Mouse (Mus musculus) thymus, postnatal 25 days (tissue): Measurements from ENCODE around the gene Gltpd2.
A peak's percentile ranks its signal among the peaks of the same experiment; 100 is the strongest.
"Not testable (repeated sequence)": the region's sequence is repeated elsewhere in the genome, so short reads cannot be mapped to it uniquely, and the experiment has no call there.

Experiments used
- DNase-seq: peaks from one replicate; pipeline ENCODE4 v3.0.0; 2022

Gltpd2 gene

DNA sequence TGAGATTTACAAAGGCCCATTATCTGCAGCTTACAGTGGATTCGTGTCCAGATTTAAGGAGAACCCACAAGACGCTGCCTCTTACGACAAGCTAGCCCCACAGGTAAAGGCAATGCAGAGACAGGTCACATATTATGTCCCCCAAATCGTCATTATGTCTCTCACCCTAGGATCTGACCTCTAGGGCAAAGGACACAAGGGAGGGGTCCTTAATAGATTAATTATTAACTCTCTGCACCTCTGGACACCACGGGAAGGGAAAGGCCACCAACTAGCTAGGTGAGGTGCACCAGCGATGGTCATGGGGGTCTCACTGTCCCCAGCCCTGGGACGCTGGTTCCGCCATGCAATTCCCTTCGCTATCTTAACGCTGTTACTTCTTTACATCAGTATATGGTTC, at the start of gene Gltpd2:
Gene Gltpd2 (plus strand): TSS at position 274 of the 400 bp plus-strand sequence.
- no peak for DNase-seq

DNA sequence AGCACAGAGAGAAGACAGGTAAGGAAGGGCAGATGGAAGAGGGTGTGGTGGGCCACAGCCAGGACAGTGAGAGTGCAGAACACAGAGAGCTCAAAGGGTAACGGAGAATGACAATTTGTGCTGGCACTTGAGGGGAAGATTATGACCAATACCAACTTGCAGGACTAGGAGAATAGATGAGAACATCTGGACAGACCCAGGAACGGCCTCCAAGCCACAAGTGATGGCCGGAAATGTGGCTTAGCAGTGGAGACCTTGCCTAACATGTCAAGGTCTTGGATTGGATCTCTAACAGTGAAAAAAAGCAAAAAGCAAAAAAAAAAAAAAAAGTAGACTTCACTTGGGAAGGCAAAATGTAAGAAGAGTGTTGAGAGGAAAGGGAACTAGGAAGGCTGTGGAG, 49.2 kb upstream of the Gltpd2 start:
- no peak for DNase-seq

DNA sequence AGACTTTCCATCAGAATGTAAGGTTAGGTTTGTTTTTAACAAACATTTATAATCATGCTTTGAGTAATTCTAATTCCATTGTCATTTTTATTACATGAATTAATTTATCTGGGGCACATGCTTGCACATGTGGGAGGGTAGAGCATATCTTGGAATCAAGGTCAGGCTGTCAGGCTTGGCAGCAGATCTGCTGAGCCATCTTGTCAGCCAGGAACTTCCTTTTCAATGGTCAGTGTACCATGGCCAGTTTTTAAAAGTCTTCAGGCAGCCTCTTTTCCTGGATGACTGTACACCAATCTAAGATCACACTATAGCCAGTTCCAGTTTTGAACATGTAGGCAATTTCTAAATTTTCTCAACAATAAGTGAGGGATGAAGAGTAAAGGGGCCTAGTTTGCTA, 46.3 kb upstream of the Gltpd2 start:
- no peak for DNase-seq

DNA sequence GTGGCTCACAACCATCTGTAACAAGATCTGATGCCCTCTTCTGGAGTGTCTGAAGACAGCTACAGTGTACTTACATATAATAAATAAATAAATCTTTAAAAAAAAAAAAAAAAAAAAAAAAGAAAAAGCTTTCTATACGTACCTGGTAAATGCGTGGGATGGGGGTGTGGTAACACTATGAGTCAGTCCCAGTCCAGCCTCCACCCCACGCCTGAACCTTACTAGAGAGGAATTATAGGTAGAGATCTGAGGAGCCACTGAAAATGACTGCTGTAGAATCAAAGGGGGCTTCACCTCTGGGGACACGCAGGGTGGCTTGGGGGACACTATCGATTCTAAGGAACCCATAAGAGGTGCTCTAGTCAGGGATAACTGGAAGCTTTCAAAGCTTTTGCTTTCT, 45.7 kb upstream of the Gltpd2 start:
- not testable (repeated sequence) for DNase-seq

DNA sequence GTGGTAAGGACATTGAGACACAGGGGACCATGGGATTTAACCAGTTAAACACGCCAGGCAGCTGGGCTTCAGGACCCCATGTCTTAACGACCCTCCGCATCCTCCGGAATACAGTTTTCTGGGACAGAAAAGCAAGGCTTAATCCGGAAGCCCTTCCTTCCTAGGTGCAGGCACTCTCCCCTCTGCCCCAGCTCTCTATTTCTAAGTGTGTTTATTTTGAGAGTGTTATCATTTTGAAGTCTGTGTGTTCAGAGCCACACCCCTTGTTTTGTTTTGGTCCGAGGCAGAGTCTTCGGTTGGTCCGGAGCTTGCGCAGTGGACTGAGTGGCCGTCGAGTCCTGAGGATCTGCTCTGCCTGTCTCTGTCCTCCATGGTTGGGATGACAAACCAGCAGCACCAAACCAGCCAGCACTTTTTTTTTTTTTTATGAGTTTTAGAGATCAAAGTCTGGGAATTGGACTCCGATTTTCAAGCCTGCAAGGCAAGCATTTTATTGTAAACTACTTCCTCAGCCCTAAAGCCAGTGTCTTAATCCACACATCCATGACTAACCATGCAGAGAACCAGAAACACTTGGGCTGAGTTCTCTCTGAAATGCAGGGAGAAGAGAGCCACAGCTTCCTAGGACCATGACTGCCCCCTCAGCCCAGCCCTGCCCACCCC, 44.0 kb upstream of the Gltpd2 start:
- DNase-seq = no peak

DNA sequence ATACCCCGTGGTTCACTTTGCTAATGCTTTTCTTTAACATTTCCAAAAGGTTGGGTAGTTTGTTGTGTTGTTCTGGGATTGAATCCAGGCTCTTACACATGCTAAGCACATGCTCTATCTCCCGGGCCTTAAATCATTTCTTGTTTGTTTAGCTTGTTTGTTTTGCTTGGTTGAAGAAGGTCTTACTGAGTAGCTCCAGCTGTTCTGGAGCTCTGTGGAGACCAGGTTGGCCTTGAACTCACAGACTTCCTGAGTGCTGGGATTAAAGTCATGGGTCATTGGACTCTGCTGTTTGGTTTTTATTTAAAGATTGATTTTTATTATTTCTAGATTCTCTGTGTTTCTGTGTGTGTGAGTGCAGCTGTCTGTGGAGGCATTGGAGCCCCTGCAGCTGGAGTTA, 33.5 kb upstream of the Gltpd2 start:
- no peak for DNase-seq

DNA sequence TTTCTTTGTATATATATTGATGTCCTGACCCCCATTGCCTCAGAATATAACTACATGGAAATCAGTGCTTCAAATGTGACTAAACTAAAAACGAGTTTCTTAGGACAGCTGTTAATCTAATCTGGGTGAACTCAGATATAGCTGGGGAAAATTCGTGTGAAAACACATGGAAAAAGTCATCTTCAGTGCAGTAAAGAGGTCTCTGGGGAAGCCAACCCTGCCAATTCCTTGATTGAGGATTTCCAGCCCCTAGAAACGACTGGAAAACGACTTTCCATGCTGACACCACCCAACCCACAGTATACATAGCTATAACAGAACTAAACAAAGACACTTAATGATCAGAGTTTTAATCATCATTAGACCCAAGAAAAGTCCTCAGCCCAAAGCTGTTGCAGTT, 31.2 kb upstream of the Gltpd2 start:
- no peak for DNase-seq

DNA sequence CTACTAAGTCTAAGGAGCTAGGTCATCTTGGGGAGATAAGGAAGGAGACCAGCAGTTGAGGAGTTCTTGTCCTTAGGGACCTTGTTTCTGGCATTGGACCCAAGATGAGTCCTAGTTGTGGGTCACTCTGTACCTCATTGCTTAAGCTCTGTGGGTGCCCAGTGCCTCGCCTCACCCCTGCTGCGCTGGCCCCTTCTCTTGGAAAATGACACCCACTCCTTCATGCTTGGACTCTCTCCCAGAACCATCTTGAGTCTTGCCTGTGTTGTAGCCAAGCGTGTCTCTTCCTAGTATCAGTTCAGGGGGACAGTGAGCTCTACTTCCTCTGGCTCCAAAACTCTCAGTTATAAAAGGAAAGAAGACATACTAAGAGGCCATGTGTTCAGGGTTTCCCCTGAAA, 29.9 kb upstream of the Gltpd2 start:
- no peak for DNase-seq

DNA sequence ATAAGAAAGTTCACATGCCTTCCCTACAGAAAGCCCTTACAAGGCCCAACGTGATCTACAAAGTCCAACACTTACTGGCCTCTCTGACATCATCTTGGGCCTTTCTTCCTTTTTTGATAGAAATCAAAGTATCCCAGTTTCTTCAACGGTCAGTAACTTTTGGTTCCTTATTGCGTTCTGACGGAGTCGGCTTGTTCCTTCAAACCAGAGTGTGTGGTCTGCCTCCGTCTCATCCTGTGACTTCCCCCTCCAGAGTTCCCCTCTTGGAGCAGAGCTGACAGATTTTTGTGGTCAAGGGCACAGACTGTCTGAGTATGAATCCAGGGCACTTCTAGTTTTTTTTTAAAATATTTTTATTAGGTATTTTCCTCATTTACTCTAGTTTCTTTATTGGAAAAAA, 29.3 kb upstream of the Gltpd2 start:
- no peak for DNase-seq

DNA sequence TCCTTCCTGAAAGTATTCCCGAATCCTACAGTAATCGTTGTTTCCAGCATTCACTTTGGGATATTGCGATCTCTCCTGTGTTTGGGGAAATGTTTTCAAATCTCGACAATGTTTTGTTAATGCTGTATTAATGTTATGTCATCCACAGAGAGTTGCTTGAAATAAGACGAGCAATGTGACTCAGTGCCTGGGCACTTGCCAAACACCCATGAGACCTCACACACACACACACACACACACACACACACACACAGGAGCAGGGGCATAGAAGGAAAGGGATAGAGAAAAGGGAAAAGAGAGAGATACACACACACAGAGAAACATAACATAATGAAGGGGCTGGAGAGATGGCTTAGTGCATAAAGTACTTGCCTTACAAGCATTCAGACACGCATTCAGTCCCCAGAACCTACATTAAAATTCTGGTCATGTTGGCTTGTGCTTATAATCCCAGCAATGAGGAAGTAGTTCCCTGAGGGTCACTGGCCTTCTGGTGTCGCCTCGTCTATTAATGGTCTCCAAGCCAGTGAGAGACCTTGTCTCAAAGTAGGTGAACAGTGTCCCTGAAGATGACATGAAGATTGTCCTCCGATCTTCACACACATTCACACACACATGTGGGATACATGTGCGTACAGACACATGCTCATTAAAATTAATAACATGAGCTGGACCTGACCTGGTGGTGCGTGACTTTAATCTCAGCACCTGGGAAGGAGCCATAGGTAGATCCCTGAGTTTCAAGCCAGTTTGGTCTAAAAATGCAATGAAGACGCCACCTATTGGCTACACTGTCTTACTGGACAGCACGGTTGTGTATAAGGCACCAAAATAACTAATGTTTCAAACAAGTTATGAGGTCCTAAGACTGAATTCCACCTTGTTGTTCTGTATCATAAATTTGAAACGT, 19.2 kb upstream of the Gltpd2 start:
- no peak for DNase-seq

DNA sequence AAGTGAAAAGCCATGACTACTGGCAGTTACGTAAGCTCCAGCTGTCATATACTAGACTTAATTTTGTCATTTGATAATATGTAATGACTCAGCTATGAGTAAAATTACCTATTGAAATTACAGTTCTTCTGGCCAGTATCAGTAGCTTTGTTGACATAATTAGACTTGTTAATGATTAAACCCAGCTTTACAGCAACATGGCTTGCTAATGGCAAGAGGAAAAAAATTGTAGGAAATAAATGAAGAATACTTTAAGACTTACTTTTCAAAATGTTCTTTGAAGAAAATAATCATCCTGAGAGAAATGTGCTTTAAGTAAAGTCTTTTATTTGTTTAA, 18.6 kb upstream of the Gltpd2 start:
- no peak for DNase-seq

DNA sequence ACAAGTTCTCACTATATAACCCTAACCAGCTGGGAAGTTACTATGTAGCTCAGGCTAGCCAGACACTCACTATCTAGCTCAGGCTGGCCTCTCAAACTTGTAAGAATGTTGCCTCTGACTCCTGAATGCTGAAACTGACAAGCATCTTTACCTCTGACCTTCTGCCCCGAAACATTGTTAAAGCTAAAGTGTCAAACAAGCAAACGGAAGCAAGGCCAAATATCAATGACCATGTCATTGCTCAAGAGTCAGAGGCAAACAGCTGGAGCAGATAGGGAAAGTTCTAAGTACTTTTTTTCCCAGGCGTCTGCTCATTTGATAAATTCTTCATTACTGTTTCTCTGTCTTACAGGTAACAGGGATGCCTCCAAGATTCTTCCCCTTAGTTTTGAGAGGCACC, 17.0 kb upstream of the Gltpd2 start:
- no peak for DNase-seq

DNA sequence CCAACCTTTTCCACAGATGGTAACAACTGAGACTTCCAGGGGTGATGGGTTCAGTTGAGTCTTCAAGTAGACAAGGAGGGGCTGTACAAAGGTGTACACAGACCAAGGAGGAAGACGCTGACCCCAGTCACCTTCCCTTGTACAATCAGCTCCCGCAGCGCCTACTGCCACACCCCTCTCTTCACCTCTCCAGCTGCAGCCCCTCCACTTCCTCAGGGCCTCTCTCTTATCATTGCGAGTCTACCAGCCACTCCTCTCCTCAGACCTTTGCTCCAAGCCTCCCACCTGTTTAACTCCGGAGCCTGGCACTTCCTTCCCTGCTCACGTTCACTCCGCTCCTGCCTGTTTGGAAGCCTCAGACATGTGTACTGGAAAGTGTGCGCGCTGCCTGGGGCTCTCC, 14.0 kb upstream of the Gltpd2 start, which contains the start of gene Tm4sf5:
Gene Tm4sf5 (plus strand): TSS at position 275 of the 400 bp plus-strand sequence.
- no peak for DNase-seq

DNA sequence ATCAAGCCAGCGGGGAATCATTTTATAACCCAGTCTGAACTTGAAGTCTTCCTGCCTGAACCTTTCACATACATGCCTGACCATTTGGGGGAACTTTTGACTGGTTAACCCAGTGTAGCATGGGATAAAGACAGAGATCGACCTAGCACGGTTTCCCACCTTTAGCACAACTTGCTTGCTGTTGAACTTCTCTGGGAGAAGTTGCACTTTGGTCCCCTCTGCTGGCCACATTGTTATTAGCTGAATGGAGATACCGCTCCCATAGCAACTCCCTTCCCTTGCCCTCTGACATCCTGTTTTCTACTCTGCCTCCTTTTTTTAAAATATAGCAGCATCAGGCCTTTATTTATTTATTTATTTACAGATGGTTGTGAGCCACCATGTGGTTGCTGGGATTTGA, 12.6 kb upstream of the Gltpd2 start:
- peak; percentile 89 for DNase-seq

DNA sequence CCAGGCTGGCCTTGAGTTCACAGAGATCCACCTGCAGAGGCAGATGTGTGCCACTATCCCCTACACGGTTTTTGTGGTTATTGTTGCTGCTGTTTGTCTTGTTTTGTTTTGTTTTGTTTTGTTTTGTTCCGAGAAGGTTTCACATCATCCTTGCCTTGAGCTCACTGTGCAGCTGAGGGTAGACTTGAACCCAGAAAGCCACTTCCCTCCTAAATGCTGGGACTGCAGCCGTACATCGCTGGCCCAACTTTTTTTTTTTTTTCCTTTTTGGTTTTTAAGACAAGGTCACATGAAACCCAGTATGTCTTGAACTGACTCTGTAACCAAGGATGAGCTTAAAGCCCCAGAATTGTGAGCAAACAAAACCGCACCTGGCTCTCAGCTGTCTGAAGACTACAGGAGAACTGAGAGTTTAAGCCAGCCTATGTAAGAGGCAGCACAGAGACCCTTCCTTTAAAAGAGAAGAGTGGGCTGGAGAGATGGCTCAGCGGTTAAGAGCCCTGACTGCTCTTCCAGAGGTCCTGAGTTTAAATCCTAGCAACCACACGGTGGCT, 12.0 kb upstream of the Gltpd2 start:
- peak; percentile 46 for DNase-seq

DNA sequence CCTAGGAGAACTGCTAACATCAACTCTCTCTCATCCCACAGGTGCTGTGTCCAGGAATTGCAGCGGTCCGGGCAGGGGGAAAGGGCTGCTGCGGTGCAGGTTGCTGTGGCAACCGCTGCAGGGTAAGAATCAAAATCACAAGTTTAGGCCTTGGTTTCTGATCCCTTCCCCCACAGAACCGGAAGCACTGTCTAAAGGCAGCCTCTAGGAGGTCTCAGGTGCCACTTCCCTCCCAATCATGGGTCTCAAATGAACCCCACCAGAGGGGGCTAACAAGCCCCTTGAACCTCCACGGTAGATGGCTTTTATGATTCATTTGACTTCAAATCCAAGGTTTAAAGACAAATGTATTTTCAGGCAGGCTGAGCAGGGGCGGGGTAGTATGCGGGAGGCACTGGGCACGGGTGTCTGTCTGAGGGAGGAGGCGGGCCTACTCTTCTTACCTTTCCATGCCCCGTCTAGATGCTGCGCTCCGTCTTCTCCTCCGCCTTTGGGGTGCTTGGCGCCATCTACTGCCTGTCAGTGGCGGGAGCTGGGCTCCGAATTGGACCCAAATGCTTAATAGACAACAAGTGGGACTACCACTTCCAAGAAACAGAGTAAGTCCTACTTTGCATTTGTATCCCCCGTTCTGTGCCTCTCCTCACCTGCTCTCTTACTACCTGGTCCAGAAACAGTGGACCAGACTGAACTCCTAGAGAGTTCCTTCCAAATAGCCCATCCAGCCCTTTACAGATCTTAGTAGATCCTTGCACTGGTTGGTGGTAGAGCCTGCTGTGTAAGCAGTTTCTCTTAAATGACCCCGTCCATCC, 9.0 kb upstream of the Gltpd2 start:
- DNase-seq = peak; percentile 69

DNA sequence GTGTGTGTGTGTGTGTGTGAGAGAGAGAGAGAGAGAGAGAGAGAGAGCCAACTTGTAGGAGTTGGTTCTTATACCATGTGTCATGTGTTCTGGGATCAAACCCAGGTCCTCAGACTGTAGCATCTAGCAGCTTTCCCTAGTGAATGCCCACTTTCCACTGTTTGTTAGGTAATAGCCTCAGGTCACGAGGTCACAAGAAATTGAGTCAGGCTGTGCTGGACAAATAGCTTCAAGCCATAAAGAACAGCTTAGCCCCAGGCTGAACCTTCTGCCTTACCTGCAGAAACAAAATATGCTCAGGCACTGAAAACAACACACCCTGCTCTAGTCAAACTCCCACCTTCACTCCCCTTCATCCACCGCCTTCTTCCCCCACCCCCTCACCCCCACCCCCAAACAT, 7.8 kb upstream of the Gltpd2 start:
- DNase-seq = no peak

DNA sequence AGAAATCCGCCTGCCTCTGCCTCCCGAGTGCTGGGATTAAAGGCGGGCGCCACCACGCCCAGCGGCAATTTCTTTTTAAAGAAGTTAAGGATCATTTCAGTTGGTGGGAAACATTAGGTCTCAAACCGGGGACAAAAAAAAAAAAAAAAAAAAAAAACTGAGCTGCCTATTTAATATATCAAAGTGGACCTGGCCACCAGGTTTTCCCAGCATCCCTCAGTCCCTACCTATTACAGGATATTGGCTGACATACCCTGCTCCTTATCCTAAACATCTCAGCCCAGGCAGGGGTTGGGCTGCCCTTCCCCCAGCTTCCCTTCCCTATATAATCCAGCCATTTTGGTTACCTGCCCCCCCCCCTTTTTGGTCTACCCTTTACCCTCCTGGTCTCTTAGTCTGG, 7.2 kb upstream of the Gltpd2 start:
- DNase-seq = no peak

DNA sequence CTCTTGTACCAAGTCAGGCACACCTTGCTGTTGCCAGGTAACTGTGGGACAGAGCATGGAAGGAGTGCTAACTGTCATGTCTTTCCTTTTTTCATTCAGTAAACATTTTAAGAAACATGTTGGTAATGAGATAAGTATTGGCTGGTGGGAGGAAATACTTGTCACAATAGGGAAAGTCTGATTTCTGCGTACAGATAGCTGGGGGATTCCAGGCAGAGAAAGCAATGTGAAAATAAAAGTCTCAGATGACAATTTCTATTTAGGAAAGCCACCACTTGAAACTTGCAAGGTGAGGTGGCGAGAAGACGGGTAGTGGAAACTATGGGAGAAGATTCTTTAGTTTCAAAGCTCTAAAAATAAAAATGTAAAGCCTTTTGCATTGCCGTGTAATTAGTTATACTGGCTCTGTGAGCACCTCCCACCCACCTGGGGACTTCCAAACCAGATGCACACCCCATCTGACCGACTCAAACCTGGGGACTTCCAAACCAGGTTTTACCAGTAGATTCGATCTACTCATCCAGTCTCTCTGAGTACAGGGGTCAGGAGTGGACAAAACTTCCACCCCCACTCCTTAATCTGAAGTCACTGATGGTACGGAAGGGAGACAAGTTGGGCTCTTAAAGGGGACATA, 6.2 kb upstream of the Gltpd2 start:
- no peak for DNase-seq

DNA sequence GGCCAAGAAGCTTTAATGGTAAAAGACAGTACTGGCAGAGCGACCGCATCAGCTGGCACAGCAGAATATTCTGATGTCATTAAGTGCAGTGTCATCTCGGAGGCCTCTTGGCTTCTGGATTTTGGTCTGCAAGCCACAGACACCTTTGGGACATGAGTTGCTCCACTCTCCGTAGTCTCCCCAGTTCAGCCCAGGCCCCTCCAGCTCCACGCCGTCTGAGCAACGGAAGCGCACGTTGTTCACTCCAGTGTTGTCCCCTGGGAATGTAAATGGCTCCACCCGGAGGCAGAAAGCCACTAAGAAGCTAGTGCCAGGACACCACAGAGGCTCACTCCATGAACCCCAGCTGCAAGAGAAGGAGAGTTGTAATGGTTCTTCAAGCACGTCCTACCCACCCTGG, 5.5 kb upstream of the Gltpd2 start:
- DNase-seq = no peak

DNA sequence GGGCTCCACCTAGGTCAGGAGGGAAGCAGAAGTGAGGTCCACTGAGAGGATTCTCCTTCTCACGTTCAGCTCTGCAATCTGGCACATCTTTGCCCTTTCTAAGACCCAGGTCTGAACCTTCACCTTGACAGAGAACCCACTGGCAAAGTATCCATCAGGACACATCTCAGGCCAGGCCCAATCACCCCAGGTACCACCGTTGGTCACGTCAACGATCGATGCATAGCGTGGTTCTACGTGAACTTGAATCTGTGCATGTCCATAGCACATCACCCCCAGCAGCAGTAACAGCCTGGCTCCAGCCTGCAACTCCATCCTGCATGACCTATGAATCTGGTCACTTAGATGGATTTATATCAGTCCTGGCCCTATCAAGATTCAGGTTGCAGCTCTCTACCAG, 4.7 kb upstream of the Gltpd2 start, which contains the start of gene Vmo1:
Gene Vmo1 (minus strand): TSS at position 329 of the 400 bp plus-strand sequence.
- DNase-seq = no peak

DNA sequence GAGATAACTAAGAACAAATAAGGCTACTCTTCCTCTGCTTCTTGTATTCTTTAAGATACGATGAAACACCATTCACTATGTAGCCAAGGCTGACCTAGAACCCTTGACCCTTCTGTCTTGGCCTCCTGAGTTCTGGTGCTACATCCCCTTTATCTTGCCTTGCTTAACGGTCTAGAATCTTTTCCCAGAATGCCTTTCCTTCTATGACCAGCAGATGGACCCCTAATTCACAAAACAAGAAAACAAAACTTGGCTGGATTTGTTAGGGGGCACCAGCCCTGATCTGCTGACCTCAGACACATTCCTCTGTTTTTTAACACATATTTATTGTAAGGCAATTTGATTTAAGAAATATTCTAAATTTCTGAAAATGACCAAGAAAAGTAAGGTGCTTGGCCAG, 2.6 kb upstream of the Gltpd2 start:
- DNase-seq = peak; percentile 38

DNA sequence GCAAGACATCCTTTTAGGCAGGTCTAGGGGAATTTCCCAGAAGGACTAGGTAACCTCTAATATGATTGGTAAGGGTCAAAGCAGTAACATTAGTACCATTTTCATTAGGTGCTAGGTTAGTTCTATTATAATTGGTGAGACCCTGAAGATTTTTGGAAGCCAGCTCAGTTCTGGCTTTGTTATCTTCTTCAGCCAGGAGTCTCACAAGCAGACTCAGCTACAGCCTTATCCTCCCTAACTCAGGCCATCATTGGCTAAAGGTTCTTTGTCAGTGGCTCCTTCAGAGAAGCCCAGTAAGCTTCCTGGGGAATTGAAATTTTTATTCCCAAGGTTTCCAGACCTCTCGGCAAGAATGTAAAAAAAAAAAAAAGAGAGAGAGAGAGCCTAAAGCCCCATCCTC, 560 bp upstream of the Gltpd2 start:
- no peak for DNase-seq
